Mouse (Mus musculus): ENCODE results near the gene Nusap1.
A peak's percentile ranks its signal among the peaks of the same experiment; 100 is the strongest.
"Not testable (repeated sequence)": the region's sequence is repeated elsewhere in the genome, so short reads cannot be mapped to it uniquely, and the experiment has no call there.

Gene Nusap1

DNA sequence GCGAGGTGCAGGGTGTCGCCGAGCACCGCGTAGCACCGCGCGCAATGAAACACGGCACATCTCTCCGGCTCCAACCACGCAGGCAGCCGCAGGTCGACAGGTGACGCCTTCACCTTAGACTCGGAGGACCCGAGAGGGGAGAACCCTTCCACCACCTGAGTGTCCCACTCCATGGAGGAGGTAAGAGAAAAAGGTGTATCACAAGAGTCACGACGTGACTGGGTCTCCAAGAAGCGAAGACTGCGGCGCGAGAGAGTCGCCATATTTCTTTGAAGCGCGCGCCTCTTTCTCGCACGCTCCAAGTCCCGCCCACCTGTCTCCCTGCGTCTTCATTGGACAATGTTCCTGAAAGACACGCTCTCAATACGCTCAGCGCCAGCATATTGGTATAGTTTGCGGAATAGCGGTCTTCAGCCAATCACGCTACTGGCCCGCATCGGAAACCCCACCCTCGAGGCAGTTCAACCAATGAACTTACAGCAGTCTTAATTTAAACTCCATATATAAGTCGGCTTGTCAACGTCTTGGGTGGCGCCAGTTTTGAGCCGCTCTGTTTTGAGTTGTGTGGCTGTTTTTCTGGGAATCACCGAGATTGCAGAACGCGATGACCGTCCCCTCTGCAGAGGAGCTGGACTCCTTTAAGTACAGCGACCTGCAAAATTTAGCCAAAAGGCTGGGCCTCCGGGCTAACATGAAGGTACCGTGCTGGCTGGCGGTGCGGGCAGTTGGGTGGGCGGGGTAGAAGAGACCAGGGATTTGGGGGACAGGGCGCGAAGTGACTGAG lies at the start of gene Nusap1, which contains the start of gene Oip5:
Gene Nusap1 (plus strand): TSS at position 100 of the 784 bp plus-strand sequence.
Gene Oip5 (minus strand): TSS at position 271 of the 784 bp plus-strand sequence.
- DNase-seq (ENCODE audit: low spot score): peak; percentile 99

DNA sequence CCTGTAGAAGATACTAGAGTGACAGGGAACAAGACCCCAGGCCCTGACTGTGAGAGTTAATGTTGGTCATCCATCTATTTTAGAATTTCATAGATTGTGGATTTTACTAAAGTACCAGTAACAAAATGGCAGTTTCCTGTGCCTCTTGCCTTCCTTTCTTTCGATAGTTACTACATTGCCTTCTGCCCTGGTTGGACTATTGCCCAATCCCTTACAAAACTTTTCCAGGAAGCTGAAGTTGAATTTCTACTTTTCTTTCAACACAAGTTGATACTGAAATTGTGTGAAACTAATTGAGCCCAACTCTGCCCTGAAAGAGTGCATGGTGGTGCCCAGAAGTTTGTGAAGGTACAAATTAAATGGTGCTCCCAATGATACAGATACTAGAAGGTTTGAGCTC lies 45.6 kb upstream of the Nusap1 start:
- DNase-seq (ENCODE audit: low spot score): peak; percentile 96

DNA sequence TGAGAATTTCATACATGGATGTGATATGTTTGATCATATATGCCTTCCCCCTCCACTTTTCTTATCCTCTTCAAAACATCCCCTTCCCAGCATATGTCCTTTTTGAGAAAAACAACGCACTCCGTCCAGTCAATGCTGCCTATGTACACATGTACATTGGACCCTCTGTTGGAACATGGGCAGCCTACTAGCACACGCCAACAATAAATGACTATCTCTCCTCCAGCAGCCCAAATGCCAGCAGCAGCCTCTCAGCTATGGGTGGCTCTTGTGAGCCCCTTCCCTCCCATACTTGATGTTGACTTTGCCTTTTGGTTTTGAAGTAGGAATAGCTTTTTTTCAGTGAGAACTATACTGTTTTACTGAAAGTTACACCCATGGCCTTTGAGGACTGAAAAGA lies 36.5 kb upstream of the Nusap1 start:
- DNase-seq (ENCODE audit: low spot score): no peak

DNA sequence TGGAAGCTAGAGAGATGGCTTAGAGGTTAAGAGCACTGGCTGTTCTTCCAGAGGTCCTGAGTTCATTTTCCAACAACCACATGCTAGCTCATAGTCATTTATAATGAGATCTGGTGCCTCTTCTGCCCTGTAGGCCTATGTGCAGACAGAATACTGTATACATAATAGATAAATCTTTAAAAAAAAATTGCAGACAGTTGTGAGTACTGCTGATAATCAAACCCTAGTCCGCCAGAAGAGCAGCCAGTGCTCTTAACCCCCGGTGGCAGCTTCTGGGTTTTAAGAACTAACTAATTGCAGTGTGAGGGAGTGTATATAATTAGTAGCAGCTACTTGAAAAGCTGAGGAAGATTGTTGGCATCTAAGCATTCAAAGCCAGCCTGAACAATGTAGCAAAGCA lies 34.7 kb upstream of the Nusap1 start:
- no peak for DNase-seq (ENCODE audit: low spot score)

DNA sequence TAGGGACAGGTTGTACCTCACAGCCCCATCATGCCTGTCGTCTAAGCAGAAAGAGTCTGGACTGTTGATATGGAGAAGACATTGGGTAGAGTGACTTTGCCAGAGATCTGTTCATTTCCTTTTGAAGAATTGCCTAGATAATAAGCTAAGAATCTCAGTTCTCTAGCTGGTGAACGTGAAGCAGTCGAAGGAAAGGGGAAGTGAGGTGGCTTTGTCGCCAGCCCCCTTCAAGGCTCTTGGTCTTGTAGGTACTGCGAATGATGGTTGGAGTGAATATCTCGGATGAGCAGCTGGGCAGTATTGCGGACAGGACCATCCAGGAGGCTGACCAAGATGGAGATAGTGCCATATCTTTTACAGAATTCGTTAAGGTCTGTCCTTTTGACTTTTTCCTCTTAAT lies 33.8 kb upstream of the Nusap1 start:
- DNase-seq (ENCODE audit: low spot score): no peak

DNA sequence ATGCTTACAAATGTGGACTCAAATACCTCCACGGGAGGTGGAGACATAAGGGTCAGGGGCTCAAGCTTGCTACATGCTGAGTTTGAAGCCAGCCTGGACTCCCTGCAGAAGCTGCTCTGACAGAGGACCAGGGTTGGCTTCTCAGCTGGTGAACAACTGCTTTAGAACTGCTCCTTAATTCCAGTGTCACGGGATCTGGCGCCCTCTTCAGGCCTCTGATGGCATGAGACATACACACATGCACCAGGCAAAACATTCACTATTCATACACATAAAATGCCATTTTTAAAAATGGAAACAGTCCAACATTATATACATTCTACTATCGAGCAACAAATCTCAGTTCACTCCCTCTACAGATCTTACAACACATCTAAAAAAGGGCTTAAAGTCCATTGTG lies 30.7 kb upstream of the Nusap1 start:
- peak; percentile 67 for DNase-seq (ENCODE audit: low spot score)

DNA sequence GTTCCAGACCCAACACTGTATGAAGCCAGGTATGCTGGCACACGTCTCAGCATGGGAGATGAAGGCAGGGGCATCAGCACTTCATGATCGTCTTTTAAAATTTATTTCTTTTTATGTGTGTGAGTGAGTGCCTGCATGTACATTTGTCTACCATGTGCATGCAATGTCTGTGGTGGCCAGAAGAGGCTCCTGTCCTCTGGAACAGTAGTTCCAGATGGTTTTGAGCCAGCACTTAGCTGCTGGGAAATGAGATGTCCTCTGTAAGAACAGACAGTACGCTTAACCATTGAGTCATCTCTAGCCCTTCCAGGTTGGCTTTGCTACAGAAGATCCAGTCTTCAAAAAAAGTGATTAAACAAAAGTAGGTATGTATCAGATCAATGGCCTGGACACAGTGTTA lies 26.9 kb upstream of the Nusap1 start:
- peak; percentile 51 for DNase-seq (ENCODE audit: low spot score)

DNA sequence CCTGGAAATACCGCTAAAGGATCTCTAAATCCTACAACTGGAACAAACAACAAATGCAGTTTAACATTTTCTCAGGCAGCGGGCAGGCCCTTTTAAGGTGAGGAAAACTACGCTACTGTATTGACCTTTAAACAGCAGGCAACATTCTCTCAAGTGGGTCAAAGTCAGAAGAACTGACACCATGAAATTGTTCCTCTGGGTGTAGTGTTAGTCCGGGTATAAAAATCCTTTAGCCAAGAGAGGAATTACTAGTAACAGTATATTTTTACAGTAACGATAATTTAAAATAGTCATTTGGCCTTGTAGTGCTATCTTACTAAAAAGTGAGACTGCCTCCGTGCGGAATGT lies 24.4 kb upstream of the Nusap1 start:
- DNase-seq (ENCODE audit: low spot score): no peak

DNA sequence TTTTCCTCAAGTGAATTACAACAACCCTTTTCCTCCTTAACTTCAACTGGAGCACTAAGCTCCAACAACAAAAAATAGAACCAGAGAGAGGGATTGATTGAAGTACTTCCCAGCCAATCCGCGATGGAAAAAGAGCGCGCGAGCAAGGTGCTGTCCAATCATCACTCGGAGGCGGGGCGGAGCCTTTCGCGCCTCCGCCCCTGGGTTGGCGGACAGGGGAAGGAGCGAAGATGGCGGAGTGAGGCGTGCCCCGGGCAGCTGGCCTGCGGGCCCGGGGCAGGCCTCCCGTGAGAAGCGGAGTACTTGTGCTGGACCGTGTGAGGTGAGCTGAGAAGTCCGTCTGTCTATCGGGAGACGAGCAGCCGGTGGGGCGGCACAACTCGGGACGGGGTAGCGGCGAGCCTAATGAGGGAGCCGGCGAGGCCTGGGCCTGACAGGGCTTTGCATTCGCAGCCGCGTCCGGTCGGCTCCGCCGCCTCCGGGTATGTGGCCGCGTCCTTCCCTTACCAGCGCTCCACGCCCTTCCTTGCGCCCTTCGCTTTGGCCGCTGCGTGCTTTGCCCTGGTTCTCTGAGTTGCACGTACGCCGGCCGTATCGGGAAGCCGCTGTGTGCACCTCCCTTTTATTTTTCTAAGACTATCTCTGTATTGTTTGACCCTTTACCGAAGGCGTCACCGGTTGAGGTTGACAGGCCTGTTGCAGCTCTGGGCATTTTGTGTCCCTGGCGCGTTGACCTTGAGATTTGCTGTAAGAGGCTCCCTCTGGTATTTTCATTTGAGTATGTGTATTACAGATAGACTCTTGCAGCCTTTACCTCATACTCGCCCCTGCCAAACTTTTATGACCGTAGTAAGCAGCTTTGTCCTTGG lies 23.8 kb upstream of the Nusap1 start:
- DNase-seq (ENCODE audit: low spot score): peak; percentile 99

DNA sequence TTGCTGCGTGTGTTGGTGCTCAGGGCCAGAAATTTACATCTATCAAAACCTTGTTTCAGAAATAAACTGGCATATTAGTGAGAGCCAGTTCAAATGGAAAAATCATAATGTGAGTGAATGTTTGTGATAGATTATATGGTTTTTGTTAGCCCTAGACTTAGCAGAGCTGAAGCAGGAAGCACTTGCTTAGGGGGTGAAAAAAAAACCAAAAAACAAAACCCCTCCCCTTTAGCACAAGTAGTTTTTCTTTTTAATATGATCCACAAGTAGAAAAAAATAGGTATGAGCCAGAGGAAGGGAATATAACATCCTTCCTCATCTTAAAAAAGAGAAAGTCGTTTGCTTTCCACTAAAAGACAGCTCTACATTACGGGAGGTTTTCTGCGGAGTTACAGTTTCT lies 22.8 kb upstream of the Nusap1 start:
- no peak for DNase-seq (ENCODE audit: low spot score)

DNA sequence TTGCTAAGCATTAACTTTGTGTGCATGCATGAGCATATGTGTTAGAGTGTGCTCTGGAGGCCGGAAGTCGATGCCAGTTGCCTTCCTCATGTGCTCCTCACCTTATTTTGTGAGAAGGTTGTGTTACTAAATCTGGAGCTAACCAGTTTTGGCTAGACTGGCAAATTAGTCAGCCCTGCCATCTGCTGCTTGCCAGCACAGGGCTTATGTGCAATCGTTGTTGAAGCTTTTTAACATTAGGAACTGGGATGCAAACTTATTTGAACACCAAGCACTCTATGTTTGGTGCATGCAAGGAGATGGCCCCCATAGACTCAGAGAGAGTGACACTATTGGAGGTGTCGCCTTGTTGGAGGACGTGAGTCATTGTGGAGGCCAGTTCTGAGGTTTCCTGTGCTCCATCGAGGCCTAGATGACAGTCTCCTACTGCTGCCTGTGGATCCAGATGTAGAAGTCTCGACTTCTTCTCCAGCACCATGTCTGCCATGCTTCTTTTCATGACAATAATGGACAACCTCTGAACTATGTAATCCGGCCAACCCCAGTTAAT lies 21.2 kb upstream of the Nusap1 start:
- no peak for DNase-seq (ENCODE audit: low spot score)

DNA sequence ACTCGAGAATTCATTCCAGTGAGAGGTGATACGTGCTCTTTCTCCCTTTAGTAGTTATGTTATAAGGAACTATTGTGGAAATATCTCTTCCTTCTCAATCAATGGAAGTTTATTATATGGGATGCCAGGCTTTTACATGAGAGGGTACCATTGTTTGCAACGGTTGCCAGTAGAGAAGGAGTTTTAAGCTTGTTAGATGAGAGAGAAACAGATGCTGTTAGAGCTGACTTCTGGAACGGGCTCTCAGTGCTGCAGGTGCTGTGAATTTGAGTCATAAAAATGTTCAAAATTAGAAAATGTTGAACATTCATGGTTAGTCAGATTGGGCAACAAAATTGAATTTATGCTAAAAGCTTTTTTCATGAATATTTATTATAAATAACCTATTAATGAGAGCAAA lies 17.1 kb upstream of the Nusap1 start:
- no peak for DNase-seq (ENCODE audit: low spot score)

DNA sequence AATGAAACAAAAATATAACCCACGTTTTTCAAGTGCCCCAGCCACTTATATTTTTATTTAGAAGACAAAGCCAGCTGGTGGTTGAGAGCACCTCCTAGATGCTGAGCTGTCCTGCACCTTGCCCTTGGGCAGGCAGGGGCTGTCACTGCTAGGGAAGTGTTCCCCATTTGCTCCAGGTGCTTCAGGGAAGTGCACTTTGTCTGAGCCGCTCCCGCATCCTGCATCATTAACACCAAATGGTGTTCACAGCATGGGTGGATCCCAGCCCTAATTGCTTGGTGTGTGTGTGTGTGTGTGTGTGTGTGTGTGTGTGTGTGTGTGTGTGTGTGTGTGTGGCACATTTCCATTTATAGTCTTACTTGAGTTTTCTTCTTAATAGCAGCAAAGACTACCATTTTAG lies 16.5 kb upstream of the Nusap1 start:
- not testable (repeated sequence) for DNase-seq (ENCODE audit: low spot score)

DNA sequence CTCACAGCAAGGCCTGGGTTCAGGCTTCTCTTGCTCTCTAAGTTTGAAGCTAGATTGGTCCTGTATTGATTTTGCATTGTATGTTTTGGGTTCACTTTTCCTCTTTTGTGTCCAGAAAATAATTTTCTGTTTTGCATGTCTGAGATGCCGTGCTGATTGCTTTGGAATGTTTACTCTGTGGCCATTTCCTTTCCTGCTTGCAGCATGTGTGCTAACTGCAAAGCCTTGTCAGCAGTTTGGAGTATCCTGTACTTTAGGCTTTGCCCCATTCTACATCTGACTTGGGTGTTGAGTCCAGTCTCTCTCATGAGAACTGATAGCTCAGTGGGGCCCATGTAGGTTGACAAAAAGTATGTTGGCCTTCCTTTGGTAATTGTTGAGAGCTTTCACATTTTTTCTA lies 15.6 kb upstream of the Nusap1 start:
- DNase-seq (ENCODE audit: low spot score): no peak

DNA sequence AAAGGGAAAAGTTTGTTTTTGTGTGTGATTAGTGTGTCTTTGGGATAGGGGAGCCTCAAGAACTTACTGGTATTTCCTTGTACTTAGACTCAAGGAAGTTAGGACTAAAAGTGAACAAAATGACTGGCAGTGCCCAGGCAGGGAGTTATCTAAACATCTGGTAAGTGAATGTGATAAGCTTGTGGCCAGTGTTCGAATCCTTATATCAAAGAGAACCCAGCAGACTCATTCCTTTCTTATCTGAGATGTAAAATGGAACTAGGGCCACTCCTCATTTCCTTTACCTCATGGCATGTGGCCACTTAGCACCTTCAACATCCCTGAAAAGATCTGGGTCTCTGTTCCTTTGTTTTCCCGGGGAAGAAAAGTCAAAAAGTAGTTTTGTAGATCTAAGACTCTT lies 14.2 kb upstream of the Nusap1 start:
- DNase-seq (ENCODE audit: low spot score): no peak

DNA sequence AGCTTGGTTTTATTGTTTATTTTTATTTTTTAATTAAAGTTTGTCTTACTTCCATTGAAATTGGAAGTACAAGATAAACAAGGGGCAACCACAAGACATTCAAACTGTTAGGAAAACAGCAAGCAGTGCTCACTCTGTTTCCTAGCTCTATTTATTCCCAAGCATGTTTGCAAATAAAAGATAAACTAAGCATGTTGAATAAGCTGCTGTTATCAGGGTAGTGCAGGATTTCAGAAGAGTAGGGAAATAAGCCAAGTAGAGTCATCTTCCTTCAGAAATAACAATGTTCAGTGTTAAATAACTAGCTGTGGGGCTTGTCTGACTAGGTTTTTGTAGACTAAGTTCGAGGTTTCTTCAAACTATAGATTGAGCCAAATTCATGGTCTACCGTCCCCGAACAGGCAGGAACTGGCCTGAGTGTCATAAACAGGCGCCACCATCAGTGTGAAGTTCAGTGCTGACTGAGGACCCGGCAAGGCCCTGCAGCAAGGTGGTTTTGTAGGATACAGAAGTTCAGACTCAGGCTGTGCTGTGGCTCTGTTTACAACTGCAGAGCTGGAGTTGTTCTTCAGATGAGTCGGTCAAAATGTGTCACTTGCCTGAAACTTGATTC lies 12.6 kb upstream of the Nusap1 start:
- no peak for DNase-seq (ENCODE audit: low spot score)

DNA sequence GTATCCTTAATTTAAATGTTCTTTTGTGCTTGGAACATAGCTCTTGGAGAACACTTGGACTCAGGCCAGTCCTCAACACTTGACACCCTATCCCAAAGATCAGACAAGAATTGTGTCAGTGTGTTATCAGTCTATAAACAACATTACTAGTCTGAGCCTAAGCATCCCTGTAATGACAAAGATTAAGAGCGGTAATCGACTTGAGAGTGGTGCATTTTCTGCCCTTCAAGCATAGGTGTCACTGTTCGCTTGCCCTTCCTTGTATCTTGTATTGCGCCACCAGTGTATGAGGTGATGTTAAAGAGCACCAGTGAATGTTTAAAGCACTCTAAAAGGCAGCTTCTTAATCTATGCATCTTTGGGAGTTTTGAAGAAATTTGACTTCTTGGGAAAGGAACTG lies 11.1 kb upstream of the Nusap1 start:
- DNase-seq (ENCODE audit: low spot score): no peak

DNA sequence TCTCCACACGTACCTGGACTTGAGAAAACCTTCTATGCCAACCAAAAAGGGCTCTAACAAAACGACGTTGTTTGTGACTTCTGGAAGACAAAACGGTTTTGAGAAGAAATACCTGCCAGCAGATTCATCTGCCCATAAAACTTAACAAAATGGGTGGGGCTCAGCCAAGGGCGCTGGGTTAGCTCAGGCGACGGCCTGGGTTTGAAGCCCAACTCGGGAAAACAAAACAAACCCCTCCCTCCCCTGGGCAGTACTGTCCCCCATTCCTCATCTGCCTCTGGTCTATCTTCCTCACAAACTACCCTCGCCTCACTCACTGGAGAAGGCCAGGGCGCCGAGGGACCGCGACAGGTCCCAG lies 278 bp upstream of the Nusap1 start:
- no peak for DNase-seq (ENCODE audit: low spot score)

DNA sequence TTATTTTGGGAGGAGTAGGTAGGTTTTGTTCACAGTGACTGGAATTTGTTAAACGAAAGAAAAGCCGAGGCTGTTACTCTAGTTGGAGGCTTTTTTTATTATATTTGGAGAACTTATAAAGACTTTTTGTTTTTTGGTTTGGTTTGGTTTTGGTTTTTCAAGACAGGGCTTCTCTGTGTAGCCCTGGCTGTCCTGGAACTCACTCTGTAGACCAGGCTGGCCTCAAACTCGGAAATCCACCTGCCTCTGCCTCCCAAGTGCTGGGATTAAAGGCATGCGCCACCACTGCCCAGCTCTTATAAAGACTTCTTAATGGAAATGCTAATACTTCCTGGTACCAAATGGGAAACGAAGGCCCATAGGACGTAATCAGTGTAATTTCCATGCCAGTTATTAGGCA lies 904 bp downstream of the Nusap1 start:
- not testable (repeated sequence) for DNase-seq (ENCODE audit: low spot score)

DNA sequence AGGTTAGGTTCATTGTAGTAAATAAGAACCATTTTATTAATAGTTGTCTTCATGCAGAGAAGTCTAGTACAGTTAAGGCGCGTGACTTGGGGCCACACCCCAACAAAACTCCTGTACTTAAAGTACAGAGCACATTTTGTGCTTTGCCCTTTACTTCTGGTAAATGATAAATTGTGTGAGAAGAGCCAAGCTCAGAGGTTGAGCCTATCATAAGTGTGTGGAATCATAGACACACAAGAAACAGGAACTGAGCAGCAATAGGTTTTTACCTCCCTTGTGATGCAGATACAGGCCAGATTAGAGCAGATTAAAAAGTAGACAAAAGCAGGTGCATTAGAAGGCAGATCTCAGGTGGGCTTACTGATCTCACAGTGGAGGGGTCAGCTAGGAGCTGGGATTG lies 3.2 kb downstream of the Nusap1 start:
- no peak for DNase-seq (ENCODE audit: low spot score)

DNA sequence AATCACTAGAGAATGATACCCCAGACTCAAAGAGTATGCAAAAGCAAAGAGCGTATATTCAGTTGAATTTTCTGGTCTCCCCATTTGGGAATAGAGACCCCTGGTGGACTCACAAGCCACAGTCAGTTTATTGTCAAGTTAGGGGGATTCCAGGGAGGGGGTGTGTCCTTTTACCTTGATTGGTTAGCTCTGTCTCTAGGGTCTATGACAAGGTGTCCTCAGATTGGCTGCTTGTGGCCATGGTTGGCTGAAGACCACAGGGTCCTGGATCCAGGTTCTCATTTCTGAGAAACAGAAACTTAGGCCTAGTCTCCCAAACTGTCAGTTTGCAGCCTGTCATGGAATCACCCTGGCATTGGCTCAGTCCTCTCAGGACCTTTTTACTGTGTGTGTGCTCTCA lies 18.7 kb downstream of the Nusap1 start:
- no peak for DNase-seq (ENCODE audit: low spot score)

DNA sequence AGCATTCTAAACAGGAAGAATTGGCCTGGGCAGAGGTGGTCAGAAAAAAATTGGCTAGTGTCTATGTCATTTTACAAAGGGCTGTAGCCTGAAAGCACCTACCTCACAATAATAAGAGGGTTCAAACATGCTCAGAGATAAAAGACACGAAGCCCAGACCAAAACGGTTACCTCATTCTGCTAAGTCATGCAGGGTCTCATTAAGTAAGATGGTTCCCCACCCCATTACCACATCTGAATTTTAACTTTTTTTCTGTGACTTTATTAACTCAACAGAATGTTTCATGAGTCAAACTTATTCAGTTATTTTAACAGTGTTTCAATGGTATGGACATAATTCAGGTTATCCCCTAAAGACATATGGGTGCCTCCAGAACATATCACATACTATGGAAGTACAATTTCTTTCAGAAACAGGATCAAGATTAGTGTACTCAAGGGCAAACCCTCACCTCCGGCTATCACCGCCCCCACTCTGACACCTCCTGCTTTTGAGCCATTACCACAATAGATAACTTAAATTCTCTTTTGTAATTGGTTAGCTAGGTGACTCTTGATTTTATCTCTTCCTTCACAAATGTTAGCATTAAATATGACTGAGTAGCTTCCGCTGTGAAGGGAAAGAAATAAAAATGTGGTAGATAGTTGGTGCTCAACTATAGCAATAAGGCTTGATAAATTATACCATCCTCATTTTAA lies 23.3 kb downstream of the Nusap1 start:
- no peak for DNase-seq (ENCODE audit: low spot score)

All from adipocyte (in vitro differentiated cells).